Mouse (Mus musculus) retina, postnatal 7 days (tissue): Measurements from ENCODE around the gene Fgg.
A peak's percentile ranks its signal among the peaks of the same experiment; 100 is the strongest.

ENCODE experiments used
- DNase-seq: peaks from one replicate; pipeline ENCODE4 v3.0.0-alpha.2; 2012; ENCODE audit warnings: low read depth, low spot score

Fgg gene

DNA sequence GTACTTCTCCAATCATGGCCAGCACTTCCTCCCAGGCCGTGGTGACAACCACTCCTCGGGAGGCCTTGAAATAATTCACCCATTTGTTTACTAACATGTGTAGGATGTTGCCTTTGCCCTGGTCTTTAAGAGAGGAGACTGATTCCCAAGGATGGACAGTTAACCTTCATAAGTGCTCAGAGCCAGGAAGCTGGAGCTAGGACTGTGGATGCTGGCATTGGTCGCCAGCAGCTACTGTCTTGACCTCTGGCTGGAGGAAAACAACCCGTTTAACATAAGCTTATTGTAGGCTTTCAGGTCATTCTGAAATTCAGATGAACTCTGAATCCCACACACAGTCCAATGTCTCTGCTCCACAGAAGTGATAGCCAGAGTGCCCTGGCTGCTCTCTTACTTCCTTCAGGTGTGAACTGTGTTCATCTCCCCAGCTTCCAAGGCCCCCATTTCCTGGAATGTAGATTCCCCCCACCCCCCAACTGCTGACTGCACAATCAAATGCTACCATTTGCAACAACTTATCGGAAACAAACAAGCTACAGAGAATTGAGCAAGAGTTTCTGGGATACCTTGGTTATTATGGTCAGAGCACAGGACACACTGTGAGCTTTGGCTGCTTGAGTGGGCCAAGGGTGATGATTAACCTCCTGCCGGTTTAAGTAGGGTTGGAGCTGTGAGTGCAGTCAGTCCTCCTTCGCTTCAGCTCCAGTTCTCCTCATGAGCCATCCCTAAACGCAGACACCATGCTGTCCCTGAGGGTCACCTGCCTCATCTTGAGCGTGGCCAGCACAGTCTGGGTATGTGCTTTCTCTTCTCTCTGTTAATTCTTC lies 18.2 kb downstream of the Fgg start, which contains the start of gene Fga:
Gene Fga, plus strand, starts transcription at position 602 of the 827 bp plus-strand sequence.
- no peak for DNase-seq

DNA sequence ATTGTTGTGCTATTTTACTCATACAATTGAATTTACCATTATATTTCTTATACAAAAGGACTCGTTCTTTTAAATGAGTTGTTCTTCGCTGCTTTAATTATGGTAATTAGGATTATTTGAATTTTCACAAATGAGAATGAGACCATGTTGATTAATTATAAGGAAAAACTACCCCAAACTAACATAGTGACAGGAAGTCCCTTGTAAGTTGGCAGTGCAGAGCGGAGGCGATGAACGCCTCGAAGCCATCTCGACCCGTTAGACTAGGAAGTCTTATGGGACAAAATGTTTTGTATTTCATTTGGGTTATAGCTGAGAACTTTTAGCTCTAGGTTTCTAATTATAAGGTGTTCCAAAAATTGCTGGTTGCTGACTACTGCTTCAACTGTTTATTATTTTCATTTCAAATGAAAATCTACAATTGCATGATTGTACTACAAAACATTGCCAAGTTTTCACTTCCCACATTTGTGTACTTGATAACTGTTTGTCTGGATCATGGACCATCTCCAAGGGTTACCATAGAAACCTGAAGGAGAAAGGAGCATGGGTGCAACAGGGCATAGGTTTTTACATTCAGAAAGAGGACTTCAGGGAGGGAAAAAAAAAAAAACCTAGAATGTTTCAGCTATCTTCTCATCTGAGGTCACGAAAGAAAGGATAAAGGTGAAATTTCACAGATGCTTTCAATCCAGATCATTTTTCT lies 20.2 kb downstream of the Fgg start:
- no peak for DNase-seq

DNA sequence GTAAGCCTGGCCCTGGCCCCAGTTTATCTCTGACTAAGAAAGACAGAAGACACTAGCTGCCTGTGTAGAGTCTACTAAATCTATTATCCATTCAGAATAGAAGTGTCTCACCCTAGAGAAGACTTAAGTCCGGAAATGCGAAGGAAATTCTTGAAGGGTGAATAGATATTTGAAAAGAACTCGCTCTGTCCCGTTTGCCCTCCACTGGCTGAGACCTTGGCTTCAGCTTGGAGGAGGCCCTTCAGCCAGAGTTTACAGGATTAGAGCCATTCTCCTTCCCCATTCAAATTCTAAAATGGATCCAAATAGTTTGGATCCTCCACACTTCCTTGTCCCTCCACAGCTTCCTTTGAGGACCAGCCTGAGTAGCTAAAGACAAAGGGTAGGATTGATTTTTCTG lies 22.8 kb downstream of the Fgg start:
- DNase-seq: no peak

DNA sequence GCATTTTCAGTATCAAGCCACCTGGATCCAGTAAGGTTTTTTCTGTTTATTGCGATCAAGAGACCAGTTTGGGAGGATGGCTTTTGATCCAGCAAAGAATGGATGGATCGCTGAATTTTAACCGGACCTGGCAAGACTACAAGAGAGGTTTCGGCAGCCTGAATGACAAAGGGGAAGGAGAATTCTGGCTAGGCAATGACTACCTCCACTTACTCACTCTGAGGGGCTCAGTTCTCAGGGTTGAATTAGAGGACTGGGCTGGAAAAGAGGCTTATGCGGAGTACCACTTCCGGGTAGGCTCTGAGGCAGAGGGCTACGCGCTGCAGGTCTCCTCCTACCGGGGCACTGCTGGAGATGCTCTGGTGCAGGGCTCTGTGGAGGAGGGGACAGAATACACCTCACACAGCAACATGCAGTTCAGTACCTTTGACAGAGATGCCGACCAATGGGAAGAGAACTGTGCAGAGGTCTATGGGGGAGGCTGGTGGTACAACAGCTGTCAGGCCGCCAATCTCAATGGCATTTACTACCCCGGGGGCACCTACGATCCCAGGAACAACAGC lies 25.3 kb downstream of the Fgg start:
- DNase-seq: no peak

DNA sequence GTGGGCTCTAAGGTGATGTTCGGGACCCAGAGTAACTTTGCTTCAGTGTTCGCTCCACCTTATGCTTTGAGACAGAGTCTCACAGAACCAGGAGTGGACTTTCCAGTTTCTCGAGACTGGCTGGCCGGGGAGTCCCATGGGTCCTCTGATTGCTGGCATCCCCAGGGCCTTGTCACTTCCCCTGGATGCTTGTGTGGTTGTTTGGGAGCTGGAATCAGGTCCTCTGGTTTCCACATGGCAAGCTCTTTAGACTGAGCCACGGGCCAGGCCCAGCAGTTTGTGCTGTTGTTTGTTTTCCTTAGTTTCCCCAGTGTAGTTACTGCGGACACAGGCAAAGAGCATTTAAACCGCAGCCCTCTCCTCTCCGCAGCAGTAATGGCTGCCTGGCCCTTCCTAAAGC lies 26.3 kb downstream of the Fgg start:
- DNase-seq: no peak

DNA sequence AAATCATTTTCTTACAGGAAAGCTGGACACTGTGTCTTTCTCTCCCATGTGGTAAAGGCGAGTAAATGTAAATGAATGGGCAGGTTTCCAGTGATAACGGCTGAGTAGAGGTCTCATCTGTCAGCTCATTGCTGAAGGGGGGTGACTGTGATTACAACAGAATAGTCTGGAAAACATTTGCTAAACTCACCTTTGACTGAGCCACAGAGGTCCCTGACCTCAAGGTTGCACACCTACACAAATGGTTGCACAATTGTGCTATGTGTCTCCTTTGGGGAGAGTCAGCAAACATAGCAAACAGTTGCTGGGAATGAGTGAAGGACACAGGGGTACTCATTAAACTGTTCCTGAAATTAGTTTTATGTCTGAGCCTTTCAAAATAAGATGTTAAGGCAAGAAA lies 31.3 kb downstream of the Fgg start:
- no peak for DNase-seq

DNA sequence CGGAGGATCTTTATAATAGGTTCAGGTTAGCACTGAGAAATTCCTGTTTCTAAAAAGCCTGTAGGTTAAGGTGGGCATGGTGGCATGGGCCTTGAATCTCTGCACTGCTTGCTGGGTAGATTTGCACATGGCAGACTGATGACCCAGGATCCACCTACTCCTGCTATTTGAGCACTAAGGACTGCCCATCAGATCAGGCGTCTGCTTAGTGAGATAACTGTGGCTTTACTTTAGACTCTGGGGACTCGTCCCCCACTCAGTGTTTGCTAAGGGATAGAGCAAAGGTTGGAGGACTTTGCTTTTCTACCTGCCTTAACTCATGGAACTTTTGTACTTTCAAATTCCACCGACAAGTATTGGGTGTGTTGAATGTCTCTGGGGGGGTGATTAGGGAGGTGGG lies 32.1 kb downstream of the Fgg start:
- DNase-seq: no peak

DNA sequence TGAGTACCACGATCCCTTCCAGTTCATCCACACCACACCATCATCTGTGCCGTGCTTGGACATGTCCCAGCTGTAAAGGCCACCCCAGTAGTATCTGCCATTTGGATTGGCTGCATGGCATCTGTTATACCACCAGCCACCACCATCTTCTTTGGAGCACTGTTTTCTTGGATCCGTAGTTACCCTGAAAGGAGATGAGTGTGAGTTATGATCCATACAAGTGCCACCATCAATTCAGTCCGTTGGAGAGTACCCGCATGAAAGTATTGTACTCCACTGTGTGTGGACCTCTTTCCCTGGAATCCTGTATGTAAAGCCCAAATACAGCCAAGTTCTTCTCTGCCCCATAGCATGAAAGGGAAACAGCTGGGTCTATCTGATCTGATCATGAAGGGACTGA lies 34.9 kb downstream of the Fgg start:
- DNase-seq: no peak

DNA sequence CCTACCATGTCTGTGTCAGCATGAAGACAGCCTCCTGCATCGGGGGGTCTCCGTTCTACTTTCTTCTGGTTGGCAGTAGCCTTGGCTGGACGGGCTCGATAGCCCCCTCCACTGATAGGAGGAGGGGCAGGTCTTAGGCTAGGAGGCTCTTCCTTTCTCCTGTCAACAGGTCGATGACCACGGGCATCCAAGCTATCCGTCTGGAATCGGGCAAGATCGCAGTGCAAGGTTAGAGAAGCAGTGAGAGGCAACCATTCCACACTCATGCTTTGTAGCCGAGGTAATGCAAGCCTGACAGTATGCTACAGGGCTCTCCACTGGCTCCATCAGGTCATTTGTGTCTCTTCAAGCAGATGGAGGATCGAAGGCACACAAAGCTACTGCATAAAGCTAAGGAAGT lies 39.1 kb downstream of the Fgg start:
- no peak for DNase-seq

DNA sequence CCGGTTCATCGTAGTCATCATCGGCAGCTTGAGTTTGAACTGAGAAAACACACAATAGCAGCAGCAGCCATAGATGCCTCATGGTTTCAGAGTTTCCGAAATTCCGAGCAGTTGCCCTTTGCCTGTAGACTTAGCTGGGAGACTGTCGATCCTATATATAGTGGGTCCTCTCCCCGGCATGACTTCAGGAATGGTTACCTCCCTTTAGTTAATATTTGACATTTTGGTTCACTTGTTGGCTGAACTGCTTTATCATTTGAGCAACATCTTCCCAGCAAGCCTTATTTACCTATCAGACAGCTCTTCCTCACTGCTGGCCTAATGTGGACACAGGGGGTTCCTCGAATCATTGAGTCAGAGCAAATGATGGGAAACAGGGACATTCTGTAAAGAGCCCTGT lies 42.2 kb downstream of the Fgg start, which contains the start of gene Fgb:
Gene Fgb, minus strand, starts transcription at position 184 of the 400 bp plus-strand sequence.
- no peak for DNase-seq

DNA sequence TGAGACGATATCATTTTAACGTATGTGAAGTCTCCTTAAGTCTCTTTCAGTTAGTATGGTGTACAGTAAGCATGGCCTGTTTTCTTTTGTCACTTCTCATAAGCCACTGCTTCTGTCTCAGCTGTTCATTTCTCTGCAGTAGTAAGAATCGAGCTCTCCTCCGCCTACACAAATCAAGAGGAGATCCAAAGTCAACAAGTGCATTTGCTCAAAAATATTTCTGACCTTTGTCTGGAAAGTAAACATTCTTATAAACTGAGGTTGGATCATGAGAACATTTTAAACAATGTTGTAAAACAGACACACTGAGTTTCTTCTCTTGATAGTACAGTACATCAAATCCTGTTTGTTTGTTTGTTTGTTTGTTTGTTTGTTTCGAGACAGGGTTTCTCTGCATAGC lies 43.1 kb downstream of the Fgg start:
- no peak for DNase-seq

DNA sequence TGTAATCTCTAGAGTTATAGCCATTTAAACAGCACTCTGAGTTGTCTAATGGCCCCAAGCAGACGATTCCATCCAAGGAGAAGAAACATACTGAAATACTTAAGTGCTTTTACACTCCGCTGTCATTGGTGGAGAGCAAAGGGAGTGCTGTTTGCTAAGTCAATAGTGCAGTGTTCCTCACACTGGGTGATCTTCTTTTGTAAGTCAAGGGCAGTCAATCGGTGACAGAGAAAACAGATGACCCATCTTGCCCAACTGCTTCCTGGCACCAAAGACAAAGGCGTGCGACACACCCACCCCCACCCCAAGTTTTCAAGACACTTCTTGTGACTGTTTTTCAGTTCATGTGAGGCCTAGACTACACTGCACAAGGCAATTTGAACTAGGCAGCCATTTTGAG lies 44.6 kb downstream of the Fgg start:
- DNase-seq: no peak

DNA sequence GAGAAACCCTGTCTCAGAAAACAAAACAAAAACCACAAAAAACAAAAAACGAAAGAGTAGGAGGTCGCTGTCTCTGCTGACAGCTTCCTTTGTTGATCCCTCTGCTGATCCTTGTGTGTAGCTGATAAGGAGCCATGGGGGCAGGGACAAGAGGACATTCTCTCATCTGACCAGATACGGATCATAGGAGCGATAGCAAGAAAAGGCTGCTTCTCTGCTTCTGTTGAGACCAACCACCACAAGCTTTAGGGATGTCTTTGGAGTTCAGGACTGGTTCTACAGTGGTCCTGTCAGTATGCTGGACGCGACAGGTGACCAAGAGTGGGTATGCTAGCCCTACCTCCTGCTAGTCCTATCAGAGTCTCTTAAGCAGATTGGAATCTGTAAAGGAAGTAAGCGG lies 45.6 kb downstream of the Fgg start:
- no peak for DNase-seq

DNA sequence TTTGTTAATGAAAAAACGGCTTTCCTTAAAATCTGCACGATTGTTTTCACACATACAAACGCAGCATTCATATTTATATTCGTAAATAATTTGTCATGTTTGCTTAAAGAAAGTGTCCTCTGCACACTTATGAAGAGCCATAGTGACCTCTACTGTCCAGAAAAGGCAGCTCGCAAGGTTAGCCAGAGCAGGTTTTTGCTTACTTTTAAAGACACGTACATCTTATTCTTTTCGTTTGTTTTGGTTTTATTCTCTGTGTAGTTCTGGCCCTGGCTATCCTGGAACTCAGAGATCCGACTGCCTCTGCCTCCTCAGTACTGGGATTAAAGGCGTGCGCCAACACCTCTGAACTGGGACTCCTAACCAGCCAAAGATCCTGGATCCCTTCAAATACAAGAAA lies 46.2 kb downstream of the Fgg start:
- DNase-seq: peak; percentile 31

DNA sequence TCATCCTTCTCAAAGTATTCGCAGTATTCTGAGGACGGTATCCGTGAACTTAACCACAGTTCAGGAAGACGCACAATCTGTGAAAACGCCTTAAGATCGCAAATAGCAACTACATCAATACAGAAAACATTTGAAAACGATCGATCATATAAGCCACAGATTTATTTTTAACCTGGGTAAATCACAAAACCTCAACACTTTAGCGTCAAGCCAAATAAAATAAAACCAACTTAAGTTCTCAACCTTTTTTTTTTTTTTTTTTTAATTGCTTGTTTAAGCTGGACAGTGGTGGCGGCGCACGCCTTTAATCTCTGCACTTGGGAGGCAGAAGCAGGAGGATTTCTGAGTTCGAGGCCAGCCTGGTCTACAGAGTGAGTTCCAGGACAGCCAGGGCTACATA lies 47.2 kb downstream of the Fgg start:
- DNase-seq: no peak

DNA sequence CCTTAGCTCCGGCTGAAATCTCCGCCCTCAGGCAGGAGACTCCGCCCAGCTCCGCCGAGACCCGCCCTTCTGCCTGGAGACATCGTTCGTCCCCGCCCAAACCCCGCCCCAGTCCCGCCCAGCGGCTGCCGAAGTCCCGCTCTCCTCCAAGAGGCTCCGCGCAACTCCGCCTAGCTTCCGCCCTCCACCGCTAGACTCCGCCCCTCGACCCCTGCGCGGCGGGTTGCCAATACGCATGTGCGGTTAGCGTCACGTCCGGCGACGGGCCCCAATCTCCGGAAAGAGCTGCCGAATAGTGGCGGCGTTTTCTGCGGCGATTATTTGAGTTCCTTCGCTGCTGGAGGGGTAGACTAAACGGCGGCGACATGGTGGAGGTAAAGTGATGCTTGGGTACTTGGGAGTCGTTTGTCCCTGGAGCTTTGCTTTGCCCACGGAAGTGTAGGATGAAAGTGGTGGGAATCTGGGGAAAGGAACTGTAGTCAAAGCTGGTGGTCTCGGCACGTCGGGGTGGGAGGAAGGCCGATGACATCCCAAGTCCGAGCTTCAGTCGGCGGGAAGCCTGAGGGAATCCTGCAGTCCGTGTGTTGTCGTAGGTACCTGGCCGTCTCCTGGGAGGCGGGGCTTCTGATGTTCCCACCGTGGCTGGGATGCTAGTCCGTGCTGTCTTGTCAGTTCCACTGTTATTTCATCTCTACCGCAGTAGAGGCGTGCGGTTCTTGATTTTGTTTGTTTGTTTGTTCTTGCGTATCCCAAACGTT lies 47.9 kb downstream of the Fgg start, which contains the start of gene Plrg1:
Gene Plrg1, plus strand, starts transcription at position 242 of the 758 bp plus-strand sequence.
- DNase-seq: peak; percentile 97

DNA sequence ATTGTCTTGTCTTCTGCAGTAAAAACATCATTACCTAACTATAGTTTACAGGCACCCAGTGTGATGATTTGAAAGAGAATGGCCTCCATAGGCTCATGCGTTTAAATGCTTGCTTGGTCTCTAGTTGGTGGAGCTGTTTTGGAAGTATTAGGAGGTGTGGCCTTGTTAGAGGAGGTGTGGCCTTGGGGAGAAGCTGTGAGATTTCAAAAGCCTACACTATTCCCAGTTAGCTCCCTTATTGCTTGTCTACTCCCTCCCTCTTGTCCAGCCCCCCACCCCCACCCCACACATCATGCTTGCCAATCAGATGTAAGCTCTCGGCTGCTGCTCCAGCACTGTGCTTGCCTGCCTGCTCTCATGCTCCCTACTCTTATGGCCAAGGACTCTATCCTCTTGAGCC lies 49.5 kb downstream of the Fgg start:
- no peak for DNase-seq
